Comparison of ENCODE assay signal across 10 mouse cellular contexts in the genomic region with DNA sequence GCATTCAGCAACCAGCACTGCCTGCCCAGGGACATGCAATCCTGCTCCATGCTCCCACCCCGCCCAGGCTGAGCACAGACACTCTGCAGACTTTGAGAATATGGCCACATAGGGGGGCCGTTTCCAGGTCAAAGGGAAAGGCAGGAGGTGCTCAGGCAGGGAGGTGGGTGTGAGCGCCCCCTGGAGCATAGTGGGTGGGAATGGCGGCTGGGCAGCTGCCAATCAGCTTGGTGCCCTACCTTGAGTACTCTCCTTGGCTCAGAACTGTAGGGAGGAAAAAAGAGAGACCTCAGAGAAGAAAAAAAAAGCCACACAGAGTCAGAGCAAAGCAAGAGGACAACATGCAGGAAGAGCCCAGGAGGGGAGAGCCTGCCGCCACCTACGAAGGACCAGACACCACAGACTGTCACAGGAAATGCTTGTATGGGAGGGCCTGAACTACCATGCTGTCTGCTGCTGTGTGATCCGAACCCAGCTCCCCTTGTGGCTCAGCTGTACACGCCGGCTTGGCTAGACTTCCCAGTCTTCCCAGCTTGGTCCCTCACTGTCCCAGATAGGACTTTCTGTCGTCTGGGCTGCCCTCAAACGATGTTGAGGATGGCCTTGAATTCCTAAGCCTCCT. TPM values are rescaled to one million over a fixed set of nuclear protein-coding genes. Genes with fewer than 3 reads are reported as not detected.
DNase-seq lines count a peak whose midpoint lies in the region; ATAC-seq and TF ChIP-seq lines count a peak whose summit lies in the region.
"Had no signal": no experiment of that assay in that cellular context is flagged by ENCODE, and none has a peak within 500 bp of the region (broad histone marks: within the 10 kb centered on the region; RNA-seq: fewer than 3 reads in every experiment).

No protein-coding gene starts in this region.

- no peak overlapping the region for H3K4me2 ChIP-seq in liver, embryonic 12.5 days
- no peak overlapping the region for H3K4me2 ChIP-seq in liver, postnatal 0 days (ENCODE audit: low read depth, low read length)

- TF ChIP-seq CTCF in ES-Bruce4 (IDR thresholded peaks at IDR 0.05; ENCODE audit: low read depth, low read length) = peak; percentile 84
- TF ChIP-seq CTCF in liver, postnatal 0 days (IDR thresholded peaks at IDR 0.05; ENCODE audit: low read depth) = peak; percentile 58

- no peak overlapping the region for H3K4me3 ChIP-seq in liver, embryonic 12.5 days
- H3K4me3 ChIP-seq in ES-Bruce4 (ENCODE audit: low read depth, low read length) = no peak overlapping the region
- no peak overlapping the region for H3K4me3 ChIP-seq in liver, postnatal 0 days (ENCODE audit: low read depth, low read length)
- no peak overlapping the region for H3K4me3 ChIP-seq in forebrain, embryonic 10.5 days
- H3K4me3 ChIP-seq: erythroblast, embryonic 14.5 days had no signal

- DNase-seq in liver = peak; percentile 42
- peak; percentile 55 for DNase-seq in B cell, adult 2 months
- peak; percentile 48 for DNase-seq in liver, postnatal 0 days
- DNase-seq in forebrain, embryonic 10.5 days (ENCODE audit: extremely low spot score, low spot score) = no peak
- no peak for DNase-seq in layer of hippocampus, postnatal 25 days (ENCODE audit: extremely low spot score in 1 of 2, low spot score in 1 of 2)
- DNase-seq: gastrocnemius, postnatal 25 days; heart, postnatal 14 days had no signal

- no peak overlapping the region for H3K27ac ChIP-seq in liver, embryonic 12.5 days
- no peak overlapping the region for H3K27ac ChIP-seq in ES-Bruce4 (ENCODE audit: insufficient read depth, low read length)
- H3K27ac ChIP-seq in liver, postnatal 0 days (ENCODE audit: low read depth) = no peak overlapping the region
- H3K27ac ChIP-seq in forebrain, embryonic 10.5 days = no peak overlapping the region

- 47% methylated on average over 11 of the region's 11 CpGs for WGBS in liver, embryonic 12.5 days (ENCODE audit: insufficient replicate concordance)
- WGBS in liver, postnatal 0 days (ENCODE audit: insufficient replicate concordance) = 51% methylated on average over 11 of the region's 11 CpGs
- 65% methylated on average over 11 of the region's 11 CpGs for WGBS in forebrain, embryonic 10.5 days

- peaks cover 39% of the 10 kb centered on the region for H3K4me1 ChIP-seq in liver, embryonic 12.5 days
- H3K4me1 ChIP-seq in ES-Bruce4 (ENCODE audit: control insufficient read depth, insufficient read depth, low read length) = peaks cover 7% of the 10 kb centered on the region
- H3K4me1 ChIP-seq in liver, postnatal 0 days (ENCODE audit: insufficient read depth) = peaks cover 6% of the 10 kb centered on the region; the same call in 1 of the 2 replicates
- H3K4me1 ChIP-seq in forebrain, embryonic 10.5 days = peaks cover 14% of the 10 kb centered on the region

- no peak for TF ChIP-seq EP300 in ES-Bruce4 (IDR thresholded peaks at IDR 0.05; ENCODE audit: insufficient read depth, low read depth, low read length)
- TF ChIP-seq EP300 in liver, postnatal 0 days (IDR thresholded peaks at IDR 0.05; ENCODE audit: low read depth) = no peak

- no peak for ATAC-seq in liver, embryonic 12.5 days
- no peak for ATAC-seq in liver, postnatal 0 days

- H3K27me3 ChIP-seq in liver, embryonic 12.5 days (replicated peaks) = peaks cover 32% of the 10 kb centered on the region
- H3K27me3 ChIP-seq in ES-Bruce4 (ENCODE audit: control insufficient read depth, insufficient read depth, low read length, poor library complexity, severe bottlenecking) = no peaks in the 10 kb centered on the region
- no peaks in the 10 kb centered on the region for H3K27me3 ChIP-seq in liver, postnatal 0 days (ENCODE audit: insufficient read depth, low read length)
- peaks cover 46% of the 10 kb centered on the region for H3K27me3 ChIP-seq in forebrain, embryonic 10.5 days (ENCODE audit: poor library complexity, severe bottlenecking)

- TF ChIP-seq POLR2A in ES-Bruce4 (IDR thresholded peaks at IDR 0.05; ENCODE audit: insufficient read depth, low read length) = no peak

- no peaks in the 10 kb centered on the region for H3K36me3 ChIP-seq in liver, embryonic 12.5 days
- H3K36me3 ChIP-seq in ES-Bruce4 (ENCODE audit: control insufficient read depth, insufficient read depth, low read length, poor library complexity, severe bottlenecking) = no peaks in the 10 kb centered on the region
- H3K36me3 ChIP-seq in liver, postnatal 0 days (replicated peaks; ENCODE audit: insufficient read depth, low read length) = no peaks in the 10 kb centered on the region
- no peaks in the 10 kb centered on the region for H3K36me3 ChIP-seq in forebrain, embryonic 10.5 days (replicated peaks)

- no peak overlapping the region for H3K9ac ChIP-seq in liver, embryonic 12.5 days
- H3K9ac ChIP-seq in ES-Bruce4 (ENCODE audit: low read depth, poor library complexity, severe bottlenecking) = no peak overlapping the region
- no peak overlapping the region for H3K9ac ChIP-seq in liver, postnatal 0 days (replicated peaks)

- H3K9me3 ChIP-seq in liver, embryonic 12.5 days (replicated peaks) = no peaks in the 10 kb centered on the region
- H3K9me3 ChIP-seq in ES-Bruce4 (replicated peaks; ENCODE audit: control insufficient read depth, insufficient read depth, low read length, poor library complexity, severe bottlenecking) = no peaks in the 10 kb centered on the region
- no peaks in the 10 kb centered on the region for H3K9me3 ChIP-seq in liver, postnatal 0 days (ENCODE audit: low read length)
- H3K9me3 ChIP-seq in forebrain, embryonic 10.5 days = no peaks in the 10 kb centered on the region

RNA-seq across cellular contexts. Expression of gene Coro2a, which starts 16.3 kb away (rescaled TPM):
- 4.9 and 5.2 TPM in 2 replicates for polyA plus RNA-seq in liver, embryonic 12.5 days (2016; fragmentation: Nextera tagmentation; extraction: Ambion mirVana)
- polyA plus RNA-seq in ES-Bruce4 (2011; ENCODE audit: insufficient read depth, insufficient read length, low read depth, missing spikeins) = 13.1 and 14.6 TPM in 2 replicates
- polyA plus RNA-seq in liver, postnatal 0 days (2015; fragmentation: Nextera tagmentation; extraction: Ambion mirVana) = 1.7 and 2.2 TPM in 2 replicates
- 2.1 and 2.8 TPM in 2 replicates for polyA plus RNA-seq in forebrain, embryonic 10.5 days (2016; fragmentation: Nextera tagmentation; extraction: Ambion mirVana)
- total RNA-seq in layer of hippocampus, postnatal 25 days (2021) = 10 to 100 TPM; 17.3 to 18.6 TPM

RNA-seq across cellular contexts. Expression of gene Tbc1d2, which starts 31.7 kb away (rescaled TPM):
- polyA plus RNA-seq in liver, embryonic 12.5 days (2016; fragmentation: Nextera tagmentation; extraction: Ambion mirVana) = 0.57 and 0.62 TPM in 2 replicates
- 7.7 TPM in 2 replicates for polyA plus RNA-seq in ES-Bruce4 (2011; ENCODE audit: insufficient read depth, insufficient read length, low read depth, missing spikeins)
- 0.75 and 0.83 TPM in 2 replicates for polyA plus RNA-seq in liver, postnatal 0 days (2015; fragmentation: Nextera tagmentation; extraction: Ambion mirVana)
- 0.73 and 0.94 TPM in 2 replicates for polyA plus RNA-seq in forebrain, embryonic 10.5 days (2016; fragmentation: Nextera tagmentation; extraction: Ambion mirVana)
- total RNA-seq in layer of hippocampus, postnatal 25 days (2021) = 1 to 10 TPM; 1.8 to 3.6 TPM

Comparison
In these comparisons a context has a peak if more than half of its experiments do, and no peak if none do; other contexts are left out.
1. DNase-seq: peak in liver (single experiment), B cell, adult 2 months (2 of 2) and liver, postnatal 0 days (single experiment); none in forebrain, embryonic 10.5 days (single experiment) and layer of hippocampus, postnatal 25 days (0 of 2).